Mouse (Mus musculus): ENCODE results near the gene Tmem106a. TPM values are rescaled to one million over a fixed set of nuclear protein-coding genes. Genes with fewer than 3 reads are reported as not detected.
A peak's percentile ranks its signal among the peaks of the same experiment; 100 is the strongest.
"Not testable (repeated sequence)": the region's sequence is repeated elsewhere in the genome, so short reads cannot be mapped to it uniquely, and the experiment has no call there.

Tmem106a gene
- total and polyA plus RNA-seq, 2 experiments from 2014 or later, result 3.4 to 3.5 TPM

DNA sequence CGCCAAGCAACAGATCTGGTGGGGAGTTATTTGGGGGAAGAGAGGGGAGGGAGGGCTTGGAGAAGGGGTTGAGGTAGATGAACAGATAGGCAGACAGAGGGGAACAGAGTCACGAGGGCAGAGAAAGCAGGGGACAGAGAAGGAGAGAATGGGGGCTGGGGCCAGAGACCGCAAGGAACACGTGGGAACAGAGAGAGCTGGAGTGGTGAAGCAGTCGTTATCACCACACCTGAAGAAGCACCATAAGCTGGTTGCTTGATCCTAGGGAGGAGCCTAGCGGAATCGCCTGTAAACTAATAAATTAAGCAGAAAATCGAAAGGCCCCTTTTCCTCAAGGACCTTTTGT, 44.6 kb downstream of the Tmem106a start:
- Histone ChIP-seq H3K36me3 (ENCODE audit: insufficient read depth) (no peaks in the 10 kb centered on the region), H3K4me3 (ENCODE audit: low read depth, low read length) (peak overlapping the region; percentile 38), H3K27ac (ENCODE audit: low read depth, low read length) (peak overlapping the region; percentile 80), H3K9ac (peak overlapping the region; percentile 54), H3K27me3 (ENCODE audit: insufficient read depth, low read length) (no peaks in the 10 kb centered on the region), H3K9me3 (ENCODE audit: low read length) (no peaks in the 10 kb centered on the region), H3K4me2 (ENCODE audit: low read depth) (peak overlapping the region; percentile 92), H3K4me1 (ENCODE audit: insufficient read depth) (peaks cover 7% of the 10 kb centered on the region; the same call in 1 of the 2 replicates)
- peak; percentile 16; the same call in 1 of the 2 replicates for ATAC-seq
- no peak for TF ChIP-seq CTCF (IDR thresholded peaks at IDR 0.05; ENCODE audit: low read depth)
- 5% methylated on average over 8 of the region's 8 CpGs for WGBS
- no peak for DNase-seq

DNA sequence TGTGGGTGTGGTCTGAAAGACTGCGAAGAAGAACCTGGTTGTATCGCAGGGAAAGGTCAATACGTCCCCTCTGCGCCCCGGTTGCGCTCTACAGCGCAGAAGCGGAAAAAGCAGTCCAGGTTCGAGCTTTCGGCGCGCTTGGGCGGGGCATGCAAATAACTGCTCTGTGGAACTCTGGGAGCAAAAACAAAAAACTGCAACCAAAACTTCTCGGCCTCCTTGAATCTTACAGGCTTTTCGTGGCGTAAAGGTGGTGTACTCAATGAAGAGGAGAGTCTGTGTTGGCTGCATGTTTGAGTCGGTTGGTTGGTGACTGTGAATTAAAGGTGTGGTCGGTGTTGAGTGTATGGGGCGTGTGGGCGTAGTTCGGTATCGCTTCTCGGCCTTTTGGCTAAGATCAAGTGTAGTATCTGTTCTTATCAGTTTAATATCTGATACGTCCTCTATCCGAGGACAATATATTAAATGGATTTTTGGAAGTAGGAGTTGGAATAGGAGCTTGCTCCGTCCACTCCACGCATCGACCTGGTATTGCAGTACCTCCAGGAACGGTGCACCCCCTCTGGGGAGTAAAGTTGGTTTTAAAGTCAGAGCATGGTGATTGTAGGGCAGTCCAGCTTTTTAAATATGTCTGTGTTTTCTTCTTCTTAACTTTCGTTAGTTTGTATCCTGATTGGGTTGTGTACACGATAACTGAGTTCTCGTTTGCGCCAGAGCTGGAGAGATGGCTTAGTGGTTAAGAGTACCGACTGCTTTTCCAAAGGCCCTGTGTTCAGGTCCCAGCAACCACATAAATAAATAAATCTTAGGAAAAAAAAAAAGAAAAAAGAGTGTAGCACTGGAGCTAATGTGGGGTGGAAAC, 45.2 kb downstream of the Tmem106a start, which contains the start of gene Rdm1:
Gene Rdm1 (plus strand): TSS at position 201 of the 862 bp plus-strand sequence.
- ATAC-seq, result peak; percentile 91
- 1% methylated on average over 33 of the region's 34 CpGs for WGBS
- peak within 1 kb of the TSS; percentile 80 for H3K27ac ChIP-seq (ENCODE audit: low read depth, low read length)

DNA sequence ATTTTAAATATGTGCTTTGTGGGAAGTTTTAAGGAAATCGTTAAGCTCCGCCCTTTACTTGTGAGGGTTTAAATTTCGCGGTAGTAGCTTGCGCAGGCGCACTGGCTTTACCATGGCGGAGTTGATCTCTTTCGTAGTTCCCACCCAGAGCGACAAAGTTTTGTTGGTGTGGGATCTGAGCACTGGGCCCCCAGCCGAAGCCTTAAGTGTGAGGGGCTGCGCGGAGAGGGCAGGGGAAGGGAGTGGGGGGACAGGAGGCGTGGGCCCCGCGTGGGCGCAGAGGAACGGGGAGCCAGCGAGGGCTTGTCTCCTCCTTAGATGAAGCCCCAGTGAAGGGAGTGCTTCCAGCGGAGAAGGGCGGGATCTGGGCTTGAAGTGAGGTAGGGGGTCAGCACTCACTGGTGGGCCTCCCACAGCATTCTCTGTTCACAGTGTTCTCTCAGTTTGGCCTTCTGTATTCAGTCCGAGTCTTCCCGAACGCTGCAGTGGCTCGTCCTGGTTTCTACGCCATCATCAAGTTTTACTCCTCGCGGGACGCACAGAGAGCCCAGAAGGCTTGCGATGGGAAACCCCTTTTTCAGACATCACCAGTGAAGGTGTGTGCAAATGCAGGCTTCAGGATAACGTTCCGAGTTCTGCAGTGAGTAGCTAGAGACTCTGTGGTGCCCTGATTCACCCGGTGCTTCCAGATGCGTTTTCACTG, 46.0 kb downstream of the Tmem106a start:
- Histone ChIP-seq H3K4me1 (ENCODE audit: insufficient read depth) (peaks cover 7% of the 10 kb centered on the region; the same call in 1 of the 2 replicates), H3K36me3 (ENCODE audit: insufficient read depth) (no peaks in the 10 kb centered on the region), H3K9ac (peak overlapping the region; percentile 53), H3K27me3 (ENCODE audit: insufficient read depth, low read length) (no peaks in the 10 kb centered on the region), H3K4me3 (ENCODE audit: low read depth, low read length) (peak overlapping the region; percentile 54), H3K4me2 (ENCODE audit: low read depth) (peak overlapping the region; percentile 92), H3K9me3 (ENCODE audit: low read length) (no peaks in the 10 kb centered on the region), H3K27ac (ENCODE audit: low read depth, low read length) (peak overlapping the region; percentile 73)
- DNase-seq (peak; percentile 93), ATAC-seq (peak; percentile 28)
- 2% methylated on average over 33 of the region's 33 CpGs for WGBS
- TF ChIP-seq CTCF (IDR thresholded peaks at IDR 0.05; ENCODE audit: low read depth), result no peak

More for the DNA sequence above, 45.2 kb downstream of the Tmem106a start, which contains the start of gene Rdm1:
- no peaks in the 10 kb centered on the region for H3K36me3 ChIP-seq (ENCODE audit: insufficient read depth)
- H3K4me2 ChIP-seq (ENCODE audit: low read depth), result peak within 1 kb of the TSS; percentile 92
- H3K27me3 ChIP-seq (ENCODE audit: insufficient read depth, low read length), result no peaks in the 10 kb centered on the region
- peak within 1 kb of the TSS; percentile 54 for H3K9ac ChIP-seq
- H3K4me1 ChIP-seq (ENCODE audit: insufficient read depth), result peaks cover 7% of the 10 kb centered on the region; the same call in 1 of the 2 replicates
- peak; percentile 89 for DNase-seq
- peak within 1 kb of the TSS; percentile 54 for H3K4me3 ChIP-seq (ENCODE audit: low read depth, low read length)
- no peaks in the 10 kb centered on the region for H3K9me3 ChIP-seq (ENCODE audit: low read length)
- no peak for TF ChIP-seq CTCF (IDR thresholded peaks at IDR 0.05; ENCODE audit: low read depth)

DNA sequence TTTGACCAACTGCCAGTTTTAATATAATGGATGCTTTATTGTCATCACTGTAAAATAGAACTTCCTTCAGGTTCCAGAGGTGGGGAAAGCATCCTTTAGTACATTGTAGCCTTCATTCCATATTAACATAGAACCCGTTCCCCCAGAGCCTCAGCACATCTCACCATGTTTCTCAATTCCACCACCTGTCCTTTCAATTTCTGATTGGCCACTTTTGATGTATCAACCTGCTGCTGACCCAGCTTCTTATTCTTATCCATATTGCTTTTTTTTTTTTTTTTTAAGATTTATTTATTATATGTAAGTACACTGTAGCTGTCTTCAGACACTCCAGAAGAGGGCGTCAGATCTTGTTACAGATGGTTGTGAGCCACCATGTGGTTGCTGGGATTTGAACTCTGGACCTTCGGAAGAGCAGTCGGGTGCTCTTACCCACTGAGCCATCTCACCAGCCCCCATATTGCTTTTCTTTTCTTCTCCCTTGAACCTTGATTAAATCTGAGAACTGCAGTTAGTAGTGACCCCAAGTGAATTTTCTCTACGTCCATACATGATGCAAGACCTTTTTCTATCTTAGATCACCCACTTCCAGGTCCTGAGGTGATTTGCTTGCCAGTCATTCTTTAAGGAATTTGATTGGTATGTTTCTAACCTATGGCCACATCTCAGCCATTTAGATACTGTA, 46.8 kb downstream of the Tmem106a start:
- H3K9me3 ChIP-seq (ENCODE audit: low read length); H3K27me3 ChIP-seq (ENCODE audit: insufficient read depth, low read length); H3K27ac ChIP-seq (ENCODE audit: low read depth, low read length); DNase-seq; H3K4me3 ChIP-seq (ENCODE audit: low read depth, low read length); H3K4me1 ChIP-seq (ENCODE audit: insufficient read depth); H3K36me3 ChIP-seq (ENCODE audit: insufficient read depth); ATAC-seq: not testable (repeated sequence)
- peak overlapping the region; percentile 92; the same call in 1 of the 2 replicates for H3K4me2 ChIP-seq (ENCODE audit: low read depth)
- 68% methylated on average over 4 of the region's 5 CpGs for WGBS
- H3K9ac ChIP-seq, result peak overlapping the region; percentile 53; the same call in 1 of the 2 replicates

DNA sequence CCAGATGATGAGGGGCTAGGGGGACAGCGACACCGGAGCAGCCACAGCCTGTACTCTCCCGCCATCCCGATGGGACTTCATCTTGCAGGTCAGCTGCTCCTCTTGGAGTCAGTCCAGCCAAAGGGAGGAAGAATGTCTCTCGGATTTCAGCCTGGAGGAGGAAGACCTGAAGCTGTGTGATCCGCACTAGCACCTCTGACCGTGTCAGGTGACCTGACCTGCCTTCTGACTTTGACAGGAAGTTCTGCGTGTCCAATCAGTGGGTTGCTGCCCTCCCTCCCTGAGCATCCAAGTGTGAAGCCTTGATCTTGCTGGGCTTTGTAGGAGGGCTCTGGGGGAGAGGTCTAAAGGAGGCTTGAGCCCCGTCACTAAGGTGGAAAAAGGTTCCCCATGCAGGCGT, 53.6 kb downstream of the Tmem106a start:
- H3K4me2 ChIP-seq (ENCODE audit: low read depth), result no peak overlapping the region
- H3K27ac ChIP-seq (ENCODE audit: low read depth, low read length), result no peak overlapping the region
- no peak for TF ChIP-seq CTCF (IDR thresholded peaks at IDR 0.05; ENCODE audit: low read depth)
- no peaks in the 10 kb centered on the region for H3K9me3 ChIP-seq (ENCODE audit: low read length)
- DNase-seq, result no peak
- H3K4me3 ChIP-seq (ENCODE audit: low read depth, low read length), result no peak overlapping the region
- no peaks in the 10 kb centered on the region for H3K4me1 ChIP-seq (ENCODE audit: insufficient read depth)
- no peak overlapping the region for H3K9ac ChIP-seq
- ATAC-seq, result no peak
- no peaks in the 10 kb centered on the region for H3K27me3 ChIP-seq (ENCODE audit: insufficient read depth, low read length)
- H3K36me3 ChIP-seq (ENCODE audit: insufficient read depth), result no peaks in the 10 kb centered on the region
- 85% methylated on average over 10 of the region's 10 CpGs for WGBS

DNA sequence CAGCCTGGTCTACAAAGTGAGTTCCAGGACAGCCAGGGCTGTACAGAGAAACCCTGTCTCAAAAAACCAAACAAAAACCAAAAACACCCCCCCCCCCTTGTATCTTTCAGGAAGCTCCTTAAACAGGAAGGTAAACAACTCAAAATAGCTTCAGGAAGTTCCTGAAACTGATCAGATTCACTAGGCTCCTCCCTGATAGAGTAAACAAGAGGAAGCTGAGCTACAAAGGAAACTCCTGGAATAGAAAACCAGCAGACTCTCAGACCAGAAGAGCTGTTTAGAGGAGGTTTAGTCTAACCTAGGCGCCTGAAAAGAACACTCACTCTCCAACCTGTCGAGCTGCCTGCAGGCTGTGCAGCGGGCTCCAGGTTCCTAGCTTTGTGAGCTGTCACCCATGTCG, 57.7 kb downstream of the Tmem106a start:
- H3K4me3 ChIP-seq (ENCODE audit: low read depth, low read length), result no peak overlapping the region
- no peak overlapping the region for H3K4me2 ChIP-seq (ENCODE audit: low read depth)
- DNase-seq (no peak), ATAC-seq (no peak)
- TF ChIP-seq CTCF (IDR thresholded peaks at IDR 0.05; ENCODE audit: low read depth), result no peak
- H3K27me3 ChIP-seq (ENCODE audit: insufficient read depth, low read length), result no peaks in the 10 kb centered on the region
- H3K36me3 ChIP-seq (ENCODE audit: insufficient read depth), result no peaks in the 10 kb centered on the region
- WGBS, result 94% methylated on average over 4 of the region's 4 CpGs
- no peak overlapping the region for H3K9ac ChIP-seq
- H3K27ac ChIP-seq (ENCODE audit: low read depth, low read length), result no peak overlapping the region
- no peaks in the 10 kb centered on the region; the same call in 1 of the 2 replicates for H3K4me1 ChIP-seq (ENCODE audit: insufficient read depth)
- no peaks in the 10 kb centered on the region for H3K9me3 ChIP-seq (ENCODE audit: low read length)

DNA sequence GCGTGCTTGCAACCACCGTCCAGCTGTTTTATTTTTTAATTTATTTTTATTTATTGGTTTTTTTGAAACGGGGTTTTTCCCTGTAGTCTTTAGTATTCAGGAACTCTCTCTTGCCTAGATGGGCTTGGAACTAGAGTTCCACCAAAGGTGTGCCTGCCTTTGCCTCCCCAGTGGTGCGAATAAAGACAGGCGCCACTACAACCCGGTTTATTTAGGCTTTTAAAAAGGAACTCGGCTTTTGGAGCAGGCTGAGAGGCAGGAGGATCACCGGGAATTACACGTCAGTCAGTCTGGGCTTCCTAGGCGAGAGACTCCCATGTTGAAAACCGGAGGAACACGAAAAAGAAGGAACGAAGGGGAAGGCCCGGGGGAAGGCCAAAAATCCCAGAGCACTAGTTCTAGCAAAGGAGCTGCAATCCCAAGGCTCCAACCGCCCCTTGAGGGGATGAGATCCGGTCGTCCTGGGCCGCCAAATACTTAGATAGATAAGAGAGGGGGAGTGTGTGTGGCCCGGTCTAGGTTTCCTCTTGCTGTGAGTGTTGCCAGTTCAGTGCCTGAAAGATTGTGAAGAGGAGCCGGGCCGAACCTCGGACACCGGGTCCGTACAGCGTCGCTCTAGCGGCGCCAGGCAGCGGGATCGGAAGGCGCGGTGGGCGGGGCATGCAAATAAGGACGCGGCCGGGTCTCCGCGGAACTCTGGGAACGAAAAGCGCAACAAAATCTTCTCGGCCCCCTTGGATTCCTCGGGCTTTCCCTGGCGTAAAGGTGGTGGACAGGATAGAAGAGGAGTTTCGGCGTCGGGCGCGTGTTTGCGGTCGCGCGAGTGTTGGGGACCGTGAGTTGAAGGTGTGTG, 59.0 kb downstream of the Tmem106a start:
- ATAC-seq (peak; percentile 65), DNase-seq (peak; percentile 90)
- H3K9me3 ChIP-seq (ENCODE audit: low read length); H3K36me3 ChIP-seq (ENCODE audit: insufficient read depth); H3K27me3 ChIP-seq (ENCODE audit: insufficient read depth, low read length); H3K4me1 ChIP-seq (ENCODE audit: insufficient read depth): not testable (repeated sequence)
- Histone ChIP-seq H3K4me2 (ENCODE audit: low read depth) (peak overlapping the region; percentile 48), H3K9ac (peak overlapping the region; percentile 63), H3K27ac (ENCODE audit: low read depth, low read length) (peak overlapping the region; percentile 82), H3K4me3 (ENCODE audit: low read depth, low read length) (peak overlapping the region; percentile 24)
- 5% methylated on average over 49 of the region's 53 CpGs for WGBS

All from forebrain, postnatal 0 days (tissue).